Mouse (Mus musculus) pancreas, adult 10 weeks (tissue): ENCODE data around the gene Olfr772. TPM values are rescaled to one million over a fixed set of nuclear protein-coding genes. Genes with fewer than 3 reads are reported as not detected.

Experiments used
- polyA plus RNA-seq: library from polyadenylated mRNA; stranded (reverse); fragments of 350-450 nt; fragmentation: Illumina TruSeq; extraction: RNeasy Lipid Tissue Mini Kit (QIAGEN cat#74804); gene quantifications from one replicate; pipeline ENCODE4 v1.2.3, GENCODE M21; 2015; ENCODE audit warnings: low read depth, low replicate concordance; ENCODE audit not compliant: insufficient read depth

Olfr772 gene
- polyA plus RNA-seq: not detected

DNA sequence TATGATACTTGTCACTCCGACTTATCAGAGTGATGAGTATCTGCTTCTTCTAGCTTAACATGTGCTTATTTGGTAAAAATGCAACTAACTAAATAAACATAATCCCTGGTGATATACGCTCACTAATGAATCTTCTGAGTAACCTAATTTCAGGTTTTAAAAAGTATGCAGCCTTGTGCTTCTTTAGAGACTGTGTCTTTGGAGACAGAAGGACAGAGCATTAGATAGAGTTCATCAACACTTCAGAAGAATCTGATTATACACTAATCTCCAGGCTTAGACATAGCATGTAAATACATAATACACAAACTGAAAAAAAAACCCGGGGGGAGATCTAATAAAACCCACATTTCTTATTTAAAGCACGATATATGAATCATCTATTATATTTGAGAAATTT is at the start of gene Olfr772:
Gene Olfr772, minus strand, starts transcription at position 101 of the 400 bp plus-strand sequence.

DNA sequence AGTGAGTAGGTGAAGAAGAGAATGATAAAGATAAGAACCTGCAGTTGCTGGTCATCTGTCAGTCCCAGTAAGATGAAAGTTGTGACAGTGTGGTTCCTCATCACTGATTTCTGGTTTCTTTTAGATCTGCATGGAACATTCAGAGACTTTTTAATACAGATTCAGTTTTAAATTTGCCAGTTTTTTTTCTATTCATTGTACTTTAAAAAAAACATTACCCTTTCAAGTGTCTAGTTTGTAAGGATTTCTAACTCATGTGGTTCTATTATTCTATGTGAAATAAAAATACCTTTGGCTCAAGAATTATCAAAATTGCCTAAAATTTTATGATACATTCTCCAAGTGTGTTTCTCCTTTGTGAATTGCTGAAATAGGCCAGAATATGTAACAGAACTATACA is 9.6 kb upstream of the Olfr772 start, which contains the start of gene Olfr773:
Gene Olfr773, minus strand, starts transcription at position 101 of the 400 bp plus-strand sequence.

DNA sequence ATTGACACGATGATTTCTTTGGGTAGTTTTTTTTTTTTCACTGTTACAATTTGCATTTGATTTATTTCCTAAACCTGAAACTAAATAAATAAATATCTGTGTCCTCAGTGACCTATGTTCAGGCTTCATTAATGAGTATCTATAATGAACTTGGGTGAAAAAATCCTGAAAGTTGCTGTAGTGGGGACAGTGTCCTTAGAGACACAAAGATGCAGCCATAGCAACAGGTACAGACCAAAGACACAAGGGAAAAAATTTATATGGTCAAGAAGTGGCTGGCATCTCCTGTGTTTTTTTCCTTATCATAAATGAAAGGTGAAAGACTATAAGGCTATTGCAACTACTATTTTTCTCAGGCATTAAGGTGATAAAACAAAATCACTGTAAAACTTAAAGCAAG is 13.1 kb downstream of the Olfr772 start, which contains the start of gene Olfr771:
Gene Olfr771, minus strand, starts transcription at position 101 of the 400 bp plus-strand sequence.

DNA sequence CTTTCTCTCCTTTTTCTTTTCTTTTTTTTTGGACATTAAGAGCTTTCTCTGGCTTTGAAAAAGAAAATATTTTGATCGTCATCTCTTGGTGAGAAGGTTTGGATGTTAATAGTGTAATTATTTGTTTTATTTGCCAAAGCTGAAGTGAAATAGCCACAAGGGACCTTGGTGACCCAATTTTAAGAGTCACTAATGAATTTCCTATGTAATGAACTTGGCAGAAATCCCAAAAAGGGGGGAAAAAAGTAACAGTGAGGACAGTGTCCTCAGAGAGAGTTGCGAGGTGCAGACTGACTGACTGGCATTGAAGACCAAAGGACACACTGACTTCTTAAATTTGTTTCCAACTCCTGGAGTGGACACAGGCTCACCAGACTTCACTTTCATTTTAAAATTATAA is 38.8 kb downstream of the Olfr772 start, which contains the start of gene Olfr770:
Gene Olfr770, minus strand, starts transcription at position 101 of the 400 bp plus-strand sequence.

Other genes with a start within 250 kb of the Olfr772 start
- 5.2 TPM for gene Itga7, start 244.1 kb downstream of the Olfr772 start, polyA plus RNA-seq
- gene Mettl7b, start 216.9 kb downstream of the Olfr772 start, polyA plus RNA-seq: not detected
- gene Olfr9, start 188.5 kb downstream of the Olfr772 start, polyA plus RNA-seq: not detected
- not detected for gene Olfr763, start 167.1 kb downstream of the Olfr772 start, polyA plus RNA-seq
- not detected for gene Olfr764-ps1, start 138.0 kb downstream of the Olfr772 start, polyA plus RNA-seq
- not detected for gene Olfr765, start 127.9 kb downstream of the Olfr772 start, polyA plus RNA-seq
- gene Olfr766-ps1, start 108.9 kb downstream of the Olfr772 start, polyA plus RNA-seq: not detected
- gene Olfr767, start 95.0 kb downstream of the Olfr772 start, polyA plus RNA-seq: not detected
- not detected for gene Olfr768, start 78.5 kb downstream of the Olfr772 start, polyA plus RNA-seq
- gene Olfr769, start 60.1 kb downstream of the Olfr772 start, polyA plus RNA-seq: not detected
- gene Olfr770, start 38.9 kb downstream of the Olfr772 start, polyA plus RNA-seq: not detected
- not detected for gene Olfr771, start 13.2 kb downstream of the Olfr772 start, polyA plus RNA-seq
- not detected for gene Olfr773, start 9.5 kb upstream of the Olfr772 start, polyA plus RNA-seq
- gene Olfr774, start 58.3 kb upstream of the Olfr772 start, polyA plus RNA-seq: not detected
- not detected for gene Olfr775, start 70.5 kb upstream of the Olfr772 start, polyA plus RNA-seq
- gene Olfr776, start 81.2 kb upstream of the Olfr772 start, polyA plus RNA-seq: not detected
- not detected for gene Olfr777, start 93.6 kb upstream of the Olfr772 start, polyA plus RNA-seq
- not detected for gene Olfr780, start 140.2 kb upstream of the Olfr772 start, polyA plus RNA-seq
- not detected for gene Olfr781, start 150.9 kb upstream of the Olfr772 start, polyA plus RNA-seq
- not detected for gene Olfr782, start 170.9 kb upstream of the Olfr772 start, polyA plus RNA-seq
- gene Olfr784, start 206.2 kb upstream of the Olfr772 start, polyA plus RNA-seq: not detected
- gene Olfr785, start 227.5 kb upstream of the Olfr772 start, polyA plus RNA-seq: not detected
- gene Olfr786, start 249.4 kb upstream of the Olfr772 start, polyA plus RNA-seq: not detected